Mouse (Mus musculus) brain, embryonic 18.5 days (tissue): ENCODE results near the gene Fam24b.

Source experiments
- DNase-seq: peaks from one replicate; pipeline ENCODE4 v3.0.0-alpha.2; 2012; ENCODE audit warnings: low read depth, low spot score

The Fam24b gene

DNA sequence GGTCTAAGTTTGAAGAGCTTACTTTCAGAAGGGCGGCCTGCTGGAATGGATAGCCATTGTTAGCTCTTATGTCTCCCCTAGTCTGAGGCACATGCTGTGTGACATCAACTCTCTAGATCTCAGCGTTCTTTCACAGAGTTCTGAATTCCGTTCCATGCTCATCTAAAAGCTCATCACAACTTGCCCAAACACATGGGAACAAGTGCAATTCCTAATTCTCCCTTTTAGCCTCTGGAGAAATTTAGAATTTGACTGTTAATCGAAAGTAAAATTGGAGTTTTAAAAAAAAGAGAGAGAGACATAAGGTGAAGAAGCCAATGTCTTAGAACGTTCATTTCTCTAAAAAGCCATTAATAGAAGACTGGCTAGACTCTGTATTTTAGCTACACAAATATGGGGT lies at the start of gene Fam24b:
Fam24b (minus strand) TSS at position 101 of the 400 bp plus-strand sequence.
- no peak for DNase-seq

DNA sequence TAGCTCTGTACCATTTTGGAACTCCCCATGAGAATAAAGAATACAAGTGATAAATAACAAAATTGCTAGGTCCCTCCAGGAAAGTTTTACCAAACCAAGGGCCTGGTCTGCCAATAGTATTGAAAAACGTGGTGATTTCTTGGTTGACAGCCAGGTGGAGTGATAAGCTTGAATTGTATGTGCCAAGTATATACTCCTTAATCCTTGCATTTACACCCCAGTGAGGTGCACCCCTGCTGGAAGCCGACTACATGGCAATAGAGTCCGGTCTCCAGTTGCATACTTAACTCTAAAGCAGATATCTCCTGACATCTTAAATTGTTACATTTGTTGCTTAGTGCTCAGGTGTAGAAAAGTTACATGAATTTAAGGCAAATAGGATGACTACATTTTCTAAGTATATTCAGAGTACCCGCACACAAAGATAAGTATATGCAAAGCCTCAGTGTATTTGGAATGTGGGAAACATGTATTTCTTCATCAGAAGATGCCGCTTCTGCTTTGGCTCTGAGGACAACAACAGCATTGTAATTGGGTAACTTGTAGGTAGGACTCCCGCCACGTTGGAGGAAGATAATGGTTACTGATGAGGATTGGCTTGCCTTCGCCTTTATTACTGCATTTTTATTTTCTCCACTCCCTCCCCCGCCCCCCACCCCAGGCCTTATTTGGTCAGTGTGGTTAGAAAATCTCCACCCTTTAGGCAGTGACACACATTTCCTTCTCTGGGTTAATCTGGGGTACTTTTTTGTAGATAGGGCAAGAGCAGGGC lies 42.8 kb upstream of the Fam24b start:
- no peak for DNase-seq

DNA sequence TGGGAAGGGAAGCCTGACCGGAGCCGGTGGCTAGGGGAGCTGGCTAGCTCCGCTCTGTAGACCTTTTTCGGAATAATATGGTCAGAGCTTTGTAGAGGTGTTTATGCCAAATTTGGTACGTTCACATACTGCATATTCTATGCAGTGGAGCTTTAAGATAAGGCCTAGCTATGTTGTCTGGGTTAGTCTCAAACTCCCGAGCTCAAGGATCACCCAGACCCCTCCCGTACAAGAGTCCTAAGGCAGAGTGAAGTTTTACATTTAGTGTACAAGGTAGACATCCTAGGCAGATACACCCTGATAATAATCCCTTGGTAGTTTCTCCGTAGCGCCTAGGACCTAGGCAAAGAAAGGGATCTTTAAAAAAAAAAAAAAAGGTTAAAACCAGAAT lies 42.1 kb upstream of the Fam24b start:
- DNase-seq = no peak

DNA sequence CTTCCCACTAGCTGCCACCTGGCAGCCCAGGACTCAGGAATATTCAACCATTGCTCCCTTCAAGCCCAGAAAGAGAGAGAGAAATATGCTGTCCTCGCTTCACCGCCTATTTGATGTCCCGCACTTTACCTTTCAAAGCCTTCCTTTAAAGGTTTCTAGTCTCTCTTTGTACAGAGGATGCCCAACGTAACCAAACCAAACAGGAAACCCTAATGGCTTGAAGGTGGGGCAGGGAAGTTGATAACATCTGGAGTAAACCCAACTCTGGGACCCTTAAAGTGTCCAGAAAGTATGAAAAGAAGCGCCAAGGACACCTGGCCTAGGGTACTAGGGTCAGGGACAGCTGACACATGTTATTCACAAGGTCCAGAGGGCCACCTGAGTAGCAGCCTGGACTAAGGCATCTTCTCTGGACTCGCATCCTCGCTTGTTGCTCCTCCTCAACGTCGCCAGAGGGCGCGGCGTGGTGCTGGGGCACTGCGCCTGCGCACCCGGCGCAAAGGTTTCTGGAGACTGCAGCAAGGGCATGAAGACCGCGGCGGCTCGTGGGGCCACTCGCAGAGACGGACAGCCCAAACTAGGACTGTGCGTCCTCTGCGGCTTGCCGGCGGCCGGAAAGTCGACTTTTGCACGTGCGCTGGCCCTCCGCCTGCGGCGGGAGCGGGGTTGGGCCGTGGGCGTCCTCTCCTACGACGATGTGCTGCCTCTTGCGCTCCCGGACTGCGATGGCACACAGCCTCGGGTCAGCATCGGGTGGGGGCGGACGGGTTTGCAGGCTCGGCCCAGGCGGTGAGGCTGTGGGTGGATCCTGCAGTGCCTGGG lies 41.5 kb upstream of the Fam24b start, which contains the start of gene Pstk:
Pstk (plus strand) TSS at position 494 of the 822 bp plus-strand sequence.
- peak; percentile 58 for DNase-seq

DNA sequence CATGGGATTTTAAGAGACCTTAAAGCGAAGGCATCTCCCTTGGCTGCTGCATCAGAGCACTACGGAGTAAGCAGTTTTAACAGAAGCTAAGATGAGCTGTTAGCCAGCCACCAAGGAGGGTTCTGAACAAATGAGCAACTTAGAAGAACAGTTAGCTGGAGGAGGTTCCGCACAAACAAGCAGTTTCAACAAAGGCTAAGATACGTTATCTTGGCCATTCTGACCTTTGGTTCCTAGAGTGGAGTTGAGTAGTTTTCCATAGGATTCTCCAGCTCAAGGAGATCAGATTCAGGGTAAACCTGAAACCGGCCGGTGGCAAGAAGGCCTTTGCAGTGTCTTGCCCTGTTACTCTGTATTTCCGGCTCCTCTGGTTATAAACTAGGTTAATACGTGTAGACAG lies 34.8 kb upstream of the Fam24b start:
- no peak for DNase-seq

DNA sequence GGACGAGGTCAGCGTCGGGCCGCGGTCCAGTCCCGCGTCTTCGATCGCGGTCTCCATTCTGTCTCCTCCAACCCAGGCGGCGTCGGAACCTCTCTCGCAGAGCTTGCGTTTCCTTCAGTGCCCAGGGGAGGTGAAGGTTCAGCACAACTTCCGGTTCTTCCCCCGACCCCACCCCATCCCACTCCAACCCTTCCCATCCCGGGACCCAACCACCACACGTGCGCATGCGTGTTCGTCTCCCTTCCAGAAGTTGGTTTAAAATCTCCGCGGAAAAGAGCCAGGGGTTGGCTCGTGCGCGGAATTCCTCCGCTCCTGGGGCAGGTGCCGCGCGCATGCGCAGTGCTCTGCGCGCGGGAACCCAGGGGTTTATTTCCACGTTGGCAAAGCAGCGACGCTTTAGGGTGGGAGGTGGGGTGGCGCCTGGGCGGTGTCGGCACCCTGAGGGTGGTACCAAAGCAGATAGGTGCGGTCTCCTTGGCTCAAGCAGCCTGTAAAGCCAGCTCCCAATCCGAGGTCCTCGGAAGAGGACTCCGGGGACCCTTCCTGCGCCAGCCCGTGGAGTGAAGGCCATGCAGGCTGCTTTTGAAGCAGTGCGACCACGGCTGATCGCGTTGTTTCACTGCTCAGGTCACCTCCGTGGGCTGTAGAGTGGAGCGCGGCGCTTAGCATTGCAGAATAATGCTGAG lies 33.4 kb upstream of the Fam24b start, which contains the start of gene 2310057M21Rik:
2310057M21Rik (minus strand) TSS at position 145 of the 686 bp plus-strand sequence.
- peak; percentile 96 for DNase-seq

DNA sequence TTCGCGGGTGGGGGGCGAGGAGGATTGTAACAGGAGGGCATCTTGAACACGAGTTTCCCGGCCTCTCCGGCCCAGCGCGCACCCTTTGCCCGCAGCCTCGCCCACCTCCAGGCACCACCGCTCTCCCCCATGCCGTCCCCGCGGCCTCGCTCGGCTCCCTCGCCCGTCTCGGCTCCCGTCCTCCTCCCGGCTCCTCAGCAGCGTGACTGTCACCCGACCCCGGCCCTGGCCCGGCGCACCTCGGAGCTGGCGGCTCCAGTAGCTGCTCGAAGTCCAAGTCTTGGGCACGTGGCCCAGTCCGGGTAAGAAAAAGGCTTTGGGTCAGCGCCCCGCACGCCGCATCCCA lies 32.9 kb upstream of the Fam24b start:
- DNase-seq = no peak

DNA sequence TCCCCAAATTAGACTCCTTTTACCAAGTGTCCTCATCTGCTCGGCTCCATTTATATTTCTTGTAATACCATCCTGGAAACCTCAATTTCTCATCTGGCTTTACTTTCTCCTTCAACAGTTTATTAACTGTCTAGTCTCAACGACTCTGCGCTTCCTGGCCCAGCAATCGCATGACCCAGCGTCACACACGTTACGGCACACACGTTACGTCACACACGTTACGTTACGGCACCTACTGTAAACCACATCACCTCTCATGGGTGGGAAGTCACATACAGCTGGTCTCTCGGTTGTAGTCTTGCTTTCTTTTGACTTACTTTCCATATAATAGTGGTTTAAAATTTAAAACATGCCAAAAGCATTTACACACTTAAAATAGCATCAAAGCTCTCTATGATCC lies 26.8 kb upstream of the Fam24b start:
- DNase-seq = no peak

DNA sequence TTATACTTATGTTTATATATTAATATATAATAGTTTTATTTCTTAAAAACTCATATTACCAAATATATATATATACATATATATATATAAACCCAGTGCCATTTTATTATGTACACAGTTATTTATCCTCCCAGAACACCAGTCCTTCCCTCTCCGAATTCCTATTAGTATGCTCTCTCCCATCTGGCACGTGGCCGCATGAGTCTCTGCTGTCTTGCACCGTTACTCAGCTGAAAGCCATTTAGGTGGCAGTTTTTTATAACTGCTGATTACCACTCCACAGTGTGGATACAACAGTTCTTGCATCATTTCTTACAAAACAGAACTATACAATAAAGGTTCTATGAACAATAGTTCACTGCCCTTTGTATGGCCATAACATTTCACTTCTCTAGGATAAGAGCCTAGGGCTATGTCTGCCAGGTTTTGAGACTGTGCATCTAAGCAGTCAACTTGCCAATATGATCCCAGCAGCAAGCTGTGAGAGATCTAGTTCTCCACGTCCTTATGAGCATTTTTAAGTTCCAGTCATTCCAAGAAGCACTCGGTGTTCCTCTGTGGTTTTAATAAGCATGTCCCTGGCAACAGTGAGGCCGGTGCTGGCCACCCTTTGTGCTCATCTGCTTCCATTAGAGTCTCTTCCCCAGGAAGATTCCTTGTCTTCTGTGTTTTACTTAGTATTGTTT lies 16.7 kb upstream of the Fam24b start:
- no peak for DNase-seq

DNA sequence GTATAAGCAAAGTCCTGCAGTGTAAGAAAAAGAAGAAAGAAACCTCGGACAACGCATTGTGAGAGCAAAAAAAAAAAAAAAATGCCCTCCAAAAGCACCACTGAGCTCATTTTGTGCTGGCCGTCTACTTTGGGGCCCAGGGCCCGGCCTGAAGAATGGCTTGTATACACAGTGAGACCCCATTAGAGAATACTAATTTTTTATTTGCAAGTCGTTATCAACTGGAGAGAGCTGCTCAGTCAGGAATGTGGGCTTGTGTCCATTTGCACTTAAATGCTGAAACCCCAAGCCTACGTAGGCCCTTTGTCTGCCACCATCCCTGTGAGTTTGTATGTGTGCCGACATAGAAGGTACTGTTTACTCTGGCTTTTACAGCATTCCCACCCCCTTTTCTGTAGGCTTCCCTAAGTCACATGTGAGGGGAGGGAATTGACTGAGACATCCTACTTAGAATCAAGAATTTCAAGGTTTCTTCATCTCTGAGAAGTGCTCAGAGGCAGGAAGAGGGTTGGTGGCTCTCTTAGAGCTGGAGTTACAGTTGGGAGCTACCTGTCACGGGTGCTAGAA lies 8.3 kb upstream of the Fam24b start:
- no peak for DNase-seq

DNA sequence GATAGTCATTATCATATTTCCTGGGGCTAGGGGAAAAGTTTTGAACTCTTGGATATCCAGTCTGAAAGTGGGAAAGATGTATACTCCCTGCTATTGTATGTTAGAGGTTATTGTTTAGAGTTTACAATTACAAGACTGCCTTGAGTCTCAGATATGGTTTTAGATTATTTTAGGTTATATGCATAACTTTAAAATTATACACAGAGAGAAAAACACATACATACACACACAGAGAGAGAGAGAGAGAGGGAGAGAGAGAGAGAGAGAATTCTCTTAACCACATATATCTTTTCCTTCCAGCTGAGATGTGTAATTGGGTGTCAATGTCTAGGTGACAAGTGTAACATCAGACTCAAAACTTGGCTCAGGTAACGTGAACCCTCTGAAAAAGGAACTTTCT lies 4.2 kb upstream of the Fam24b start, which contains the start of gene Fam24a:
Fam24a (plus strand) TSS at position 301 of the 400 bp plus-strand sequence.
- DNase-seq = no peak

DNA sequence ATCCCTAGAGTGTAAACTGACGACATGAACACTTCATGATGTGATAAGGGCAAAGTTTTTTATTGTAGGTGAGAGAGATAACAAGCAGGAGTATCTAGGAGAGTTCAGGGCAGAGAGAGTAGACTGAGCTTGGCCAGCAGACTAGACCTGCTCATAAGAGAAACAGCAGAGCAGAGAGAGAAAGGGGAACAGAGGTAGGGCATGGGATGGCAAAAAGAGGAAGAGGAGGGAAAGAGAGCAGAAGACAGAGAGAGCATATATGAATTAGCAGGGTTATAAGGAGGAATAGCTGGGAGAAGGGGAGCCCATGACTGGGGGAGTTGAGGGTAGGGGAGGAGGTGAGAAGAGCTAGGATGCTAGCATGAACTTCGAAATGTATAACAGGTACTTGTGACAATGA lies 2.4 kb upstream of the Fam24b start:
- DNase-seq = no peak

DNA sequence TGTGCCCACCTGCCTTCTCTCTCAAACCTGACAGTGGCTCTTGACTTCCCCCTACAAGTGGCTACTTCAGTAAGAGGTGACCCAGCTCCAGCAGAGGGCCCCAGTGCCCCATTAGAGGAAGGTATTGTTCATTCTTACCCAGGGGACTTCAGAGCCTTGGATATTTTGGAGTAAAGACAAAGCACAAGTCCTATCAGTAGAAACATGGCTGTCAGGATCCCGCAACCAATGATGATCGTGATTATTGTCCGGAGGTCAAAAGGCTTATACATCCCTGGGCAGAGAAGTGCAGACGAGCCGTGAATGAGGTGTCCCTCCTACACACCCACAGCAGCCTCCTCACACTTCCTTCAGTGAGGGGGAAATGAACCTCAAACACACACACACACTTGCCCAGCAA lies 2.3 kb downstream of the Fam24b start:
- no peak for DNase-seq

DNA sequence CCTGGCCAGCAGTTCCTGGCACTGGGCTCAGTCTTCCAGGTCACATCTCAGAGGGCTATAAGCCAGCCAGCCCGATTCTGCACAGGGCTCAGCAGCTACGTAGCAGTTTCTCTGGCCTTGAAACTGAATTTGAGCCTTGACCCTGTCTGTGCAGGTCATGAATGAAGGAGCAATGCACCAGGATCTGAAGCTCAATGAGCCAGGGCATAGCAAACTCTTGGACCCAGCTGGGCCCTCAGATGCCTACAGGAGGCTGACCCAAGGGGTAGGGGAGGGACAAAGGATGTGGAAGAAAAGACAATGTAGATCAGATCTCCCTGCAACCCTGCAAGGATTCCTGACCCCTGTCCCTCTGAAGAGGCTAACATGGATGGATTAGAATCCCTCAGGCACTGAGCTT lies 7.1 kb downstream of the Fam24b start, which contains the start of gene Cuzd1:
Cuzd1 (minus strand) TSS at position 101 of the 400 bp plus-strand sequence.
- DNase-seq = no peak

DNA sequence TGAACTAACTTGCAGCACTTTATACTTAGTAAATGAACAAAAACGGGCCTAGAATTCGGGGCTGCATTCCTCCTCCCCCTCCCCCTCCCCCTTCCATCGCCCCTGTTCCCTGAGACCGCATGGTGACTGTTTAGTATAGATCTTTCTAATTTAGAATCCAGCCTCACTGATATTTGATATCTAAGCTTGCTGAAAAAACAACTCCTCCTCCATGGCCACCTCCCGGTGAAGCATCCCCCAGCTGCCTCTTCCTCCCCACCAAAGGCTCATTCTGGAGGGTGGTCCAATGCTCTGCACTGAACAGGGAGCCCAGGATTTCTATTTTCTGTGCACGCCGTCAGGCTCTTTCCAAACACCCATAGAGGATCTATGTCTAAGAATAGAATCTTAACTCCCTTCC lies 11.0 kb downstream of the Fam24b start:
- DNase-seq = no peak

DNA sequence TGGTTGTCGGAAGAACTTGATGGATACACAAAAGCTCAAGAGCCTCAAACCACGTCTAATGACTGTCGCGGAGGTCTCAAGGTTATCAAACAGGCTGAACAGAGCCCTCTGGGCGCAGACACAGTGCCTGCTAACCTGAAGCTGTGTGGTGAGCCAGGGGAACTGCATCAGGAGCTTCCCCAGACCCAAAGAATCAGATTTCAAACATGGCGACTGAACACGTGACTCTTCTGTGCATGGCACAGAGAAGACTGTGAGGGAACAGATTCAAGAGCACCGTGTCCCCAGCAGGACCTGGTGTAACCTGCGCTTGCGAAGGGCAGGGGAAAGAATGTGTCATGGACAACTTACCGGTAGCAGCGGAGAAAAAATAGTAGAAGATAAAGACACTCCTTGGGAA lies 11.7 kb downstream of the Fam24b start:
- no peak for DNase-seq

DNA sequence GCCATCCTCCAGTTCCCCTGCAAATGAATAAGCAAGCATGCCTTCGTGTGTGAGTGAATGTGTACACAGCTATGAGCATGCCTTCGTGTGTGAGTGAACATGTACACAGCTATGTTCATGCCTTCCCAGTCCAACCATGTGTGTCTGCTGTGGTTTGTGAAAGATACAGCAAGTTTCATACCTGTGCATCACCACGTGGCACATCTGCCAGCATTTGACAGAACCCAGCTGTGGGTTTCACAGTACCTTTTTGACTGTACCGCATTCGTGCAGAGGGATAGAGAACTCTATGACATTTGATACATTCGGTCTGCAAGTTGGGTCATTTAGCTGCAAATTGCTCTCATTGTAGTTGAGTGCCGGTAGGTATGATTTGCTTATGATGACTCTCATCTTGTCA lies 14.8 kb downstream of the Fam24b start:
- DNase-seq = no peak

DNA sequence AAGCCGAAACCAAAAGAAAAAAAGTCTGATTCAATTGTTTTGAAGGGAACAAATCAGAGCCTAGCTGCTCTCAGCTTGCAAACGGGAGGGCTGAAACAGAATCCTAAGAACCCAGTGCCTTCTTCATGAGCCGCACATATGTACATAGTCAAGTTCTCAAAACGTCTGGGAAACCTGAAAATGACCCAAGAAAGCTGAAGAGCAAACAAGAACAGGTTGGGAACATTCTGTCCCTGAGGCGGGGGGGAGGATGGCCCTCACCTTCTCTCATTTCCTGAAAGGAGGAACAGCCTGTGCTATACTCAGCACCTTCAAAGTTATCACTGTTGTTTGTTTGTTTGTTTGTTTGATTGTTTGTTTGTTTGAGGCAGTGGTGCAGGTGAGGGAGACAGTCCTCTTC lies 22.6 kb downstream of the Fam24b start:
- no peak for DNase-seq

DNA sequence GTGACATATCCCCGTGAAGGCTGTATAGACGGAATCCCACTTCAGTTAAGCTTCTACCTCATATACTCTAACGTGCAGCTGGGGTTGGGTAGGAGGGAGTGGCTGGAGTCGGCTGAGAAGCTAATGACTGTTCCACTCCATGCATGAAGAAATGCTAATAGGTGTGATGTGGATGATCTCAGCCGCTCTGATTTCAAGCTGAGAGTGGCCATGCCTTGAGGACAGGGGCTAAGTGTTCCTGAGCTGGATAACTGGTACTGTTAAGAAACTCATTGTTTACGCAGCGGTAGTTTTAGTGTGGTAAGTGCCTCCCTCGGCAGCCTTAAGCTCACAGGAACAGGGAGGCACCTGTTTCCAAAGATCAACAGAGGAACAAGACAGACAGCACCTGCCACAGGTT lies 26.0 kb downstream of the Fam24b start:
- DNase-seq = no peak

DNA sequence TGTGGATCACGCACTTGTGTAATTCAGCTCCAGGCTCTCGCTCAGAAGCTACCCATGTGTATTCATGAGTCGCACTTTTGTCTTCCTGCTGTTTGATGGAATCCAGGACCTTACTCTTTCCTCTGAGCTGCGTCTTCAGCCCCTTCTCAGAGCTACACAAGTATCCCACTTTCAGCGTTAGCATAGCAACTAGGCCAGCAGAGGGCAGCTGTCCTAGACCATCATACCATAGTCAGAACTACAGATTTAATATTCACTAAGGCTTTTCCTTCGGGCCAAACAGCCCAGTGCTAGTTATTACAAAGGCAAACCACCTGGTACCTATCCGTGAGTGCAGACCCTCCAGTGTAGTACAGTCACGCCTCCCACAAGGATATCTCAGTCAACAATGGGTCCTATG lies 32.2 kb downstream of the Fam24b start:
- DNase-seq = no peak
